Mouse (Mus musculus) adrenal gland, postnatal 10 days (tissue): ENCODE data around the gene Tcl1b5. TPM values are rescaled to one million over a fixed set of nuclear protein-coding genes. Genes with fewer than 3 reads are reported as not detected.
"Not testable (repeated sequence)": the region's sequence is repeated elsewhere in the genome, so short reads cannot be mapped to it uniquely, and the experiment has no call there.

ENCODE experiments used
- DNase-seq: peaks from one replicate; pipeline ENCODE4 v3.0.0; 2021; ENCODE audit warnings: mixed read lengths
- long read RNA-seq, 2 experiments: library from polyadenylated mRNA; stranded (forward); transcript quantifications; one replicate each; pipeline ENCODE4 v2.0.0; 2021
- total RNA-seq, 2 experiments: library from RNA; stranded (reverse); gene quantifications; 2 replicates each; pipeline ENCODE4 v1.2.3; 2021

Tcl1b5 gene
- total RNA-seq: not detected
- long read RNA-seq, experiment 1: 0 reads
- long read RNA-seq, experiment 2: 0 reads

- DNase-seq: not testable (repeated sequence)
These were observed at the start of gene Tcl1b5 for GRCm38 (mm10) chr12:105176044-105176443. Tcl1b5 (plus strand) TSS chr12:105176344.

DNA sequence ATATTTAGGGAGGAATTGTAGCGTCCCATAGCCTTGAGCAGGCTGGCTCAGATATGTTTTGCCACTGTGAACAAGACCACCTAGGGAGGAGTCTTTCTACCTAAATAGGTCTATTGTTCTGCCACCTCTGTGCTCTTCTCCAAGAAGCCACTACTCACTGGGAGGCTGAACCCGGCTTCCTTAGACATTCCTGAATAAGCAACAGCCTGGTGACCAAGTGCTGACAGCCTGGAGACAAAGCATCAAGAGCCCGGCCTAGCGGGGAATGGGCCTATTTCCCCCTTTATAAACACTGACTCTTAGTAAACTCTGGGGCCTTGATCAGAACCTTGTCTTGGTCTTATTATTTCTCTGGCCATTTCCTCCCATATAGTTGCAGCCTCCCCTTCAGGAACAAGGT is 49.6 kb upstream of the Tcl1b5 start:
- DNase-seq: no peak

DNA sequence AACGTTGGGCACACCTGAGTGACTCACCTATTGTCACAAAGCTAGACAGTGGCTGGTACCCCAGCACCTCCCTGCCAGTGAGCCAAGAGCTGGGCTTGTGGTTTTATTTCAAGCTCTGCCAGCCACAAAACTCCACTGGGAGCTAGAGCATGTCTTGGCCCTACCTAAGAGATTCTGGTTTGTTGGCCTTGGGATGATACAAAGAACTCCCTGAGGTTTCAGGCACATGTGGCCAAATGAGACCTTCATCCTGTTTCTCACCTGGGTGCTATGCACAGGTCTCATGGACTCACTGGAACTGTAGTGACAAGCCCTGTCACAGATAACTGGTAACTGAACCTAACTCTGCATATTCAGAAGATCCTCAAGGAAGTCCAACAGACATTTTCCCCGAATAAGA is 48.5 kb upstream of the Tcl1b5 start:
- DNase-seq: no peak

DNA sequence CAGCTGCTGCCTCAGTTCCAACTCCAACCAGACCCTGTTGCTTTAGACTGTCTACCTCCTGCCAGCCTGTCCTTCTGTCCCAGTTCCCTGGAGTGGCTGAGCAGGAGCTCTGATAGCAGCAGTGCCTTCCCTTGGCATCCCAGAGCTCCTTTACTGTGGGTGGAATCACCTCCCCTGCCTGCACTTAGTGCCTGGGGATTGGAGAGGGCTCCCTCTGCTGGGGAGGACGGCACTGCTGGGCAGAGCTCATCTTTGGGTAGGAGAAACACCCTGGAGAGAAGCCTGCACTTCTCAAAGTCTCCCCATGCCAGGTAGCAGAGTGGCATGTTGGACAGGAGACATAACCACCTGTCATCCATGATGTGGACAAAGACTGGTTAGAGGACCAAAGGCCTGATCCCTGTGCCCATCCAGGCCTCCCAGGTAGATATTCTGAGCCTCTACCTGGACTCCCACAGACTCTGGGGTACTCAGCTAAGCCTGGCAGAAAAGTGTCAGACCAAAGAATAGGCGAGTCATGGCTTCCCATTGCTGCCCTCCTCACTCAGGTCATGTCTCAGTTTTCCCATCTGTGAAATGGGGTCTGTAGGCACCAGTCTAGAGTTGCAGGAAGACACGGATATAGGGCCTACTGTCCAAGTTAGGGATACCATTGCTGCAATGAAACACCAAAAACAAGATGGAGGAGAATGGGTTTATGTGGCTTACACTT is 46.5 kb upstream of the Tcl1b5 start:
- not testable (repeated sequence) for DNase-seq

- DNase-seq: not testable (repeated sequence)
These were observed 42.0 kb upstream of the Tcl1b5 start for GRCm38 (mm10) chr12:105134167-105134566.

- not testable (repeated sequence) for DNase-seq
These were observed 41.3 kb upstream of the Tcl1b5 start for GRCm38 (mm10) chr12:105134826-105135225.

DNA sequence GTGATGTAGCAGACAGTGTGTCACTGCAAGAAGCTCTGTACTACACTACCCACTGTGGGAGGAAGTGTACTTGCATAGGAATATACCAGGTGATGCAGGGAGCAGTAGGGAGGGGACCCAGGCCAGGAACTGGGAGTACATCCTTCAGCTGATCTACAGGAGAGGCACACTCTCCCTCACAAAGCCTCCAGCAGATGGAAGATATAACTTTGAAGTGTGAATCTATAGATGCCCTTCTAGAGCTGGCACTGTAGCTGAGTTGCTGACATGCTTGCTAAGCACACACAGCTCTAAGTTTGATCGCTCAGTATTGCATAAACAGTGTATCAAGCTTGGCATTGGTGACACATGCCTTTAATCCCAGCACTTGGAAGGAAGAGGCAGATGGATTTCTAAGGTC is 38.4 kb upstream of the Tcl1b5 start:
- DNase-seq: not testable (repeated sequence)

DNA sequence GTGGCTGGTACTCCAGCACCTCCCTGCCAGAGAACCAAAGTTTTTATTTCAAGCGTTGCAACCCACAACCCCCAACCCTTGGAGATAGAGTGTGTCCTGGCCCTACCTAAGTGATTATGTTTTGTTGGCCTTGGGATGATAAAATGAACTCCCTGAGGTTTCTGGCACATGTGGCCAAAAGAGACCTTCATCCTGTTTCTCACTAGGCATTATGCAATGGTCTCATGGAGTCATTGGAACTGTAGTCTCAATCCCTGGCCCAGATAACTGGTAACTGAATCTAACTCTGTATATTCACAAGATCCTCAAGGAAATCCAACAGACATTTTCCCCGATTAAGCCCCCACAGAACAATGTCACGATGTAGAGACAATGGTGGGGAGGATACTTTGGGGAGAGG is 33.0 kb upstream of the Tcl1b5 start:
- DNase-seq: no peak

GRCm38 (mm10) chr12:105144928-105145327 is 31.2 kb upstream of the Tcl1b5 start:
- not testable (repeated sequence) for DNase-seq

DNA sequence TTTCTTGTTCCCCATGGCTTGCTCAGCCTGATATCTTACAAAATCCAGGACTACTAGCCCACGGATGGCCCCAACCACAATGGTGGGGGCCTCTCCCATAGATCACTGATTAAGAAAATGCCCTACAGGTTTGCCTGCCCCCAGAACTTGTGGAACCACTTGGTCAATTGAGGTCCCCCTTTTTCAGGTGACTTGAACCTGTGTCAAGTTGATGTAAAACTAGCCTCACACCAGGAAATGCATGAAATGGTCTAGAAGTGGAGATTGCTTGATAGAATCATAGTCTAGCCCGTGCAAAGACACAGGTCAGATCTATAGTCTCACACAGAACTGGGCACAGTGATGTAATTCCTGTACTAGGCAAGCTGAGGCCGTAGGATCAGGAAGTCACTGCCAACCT is 30.4 kb upstream of the Tcl1b5 start, which contains the start of gene Tcl1b2:
Gene Tcl1b2 (plus strand): TSS at position 301 of the 400 bp plus-strand sequence.
- no peak for DNase-seq

DNA sequence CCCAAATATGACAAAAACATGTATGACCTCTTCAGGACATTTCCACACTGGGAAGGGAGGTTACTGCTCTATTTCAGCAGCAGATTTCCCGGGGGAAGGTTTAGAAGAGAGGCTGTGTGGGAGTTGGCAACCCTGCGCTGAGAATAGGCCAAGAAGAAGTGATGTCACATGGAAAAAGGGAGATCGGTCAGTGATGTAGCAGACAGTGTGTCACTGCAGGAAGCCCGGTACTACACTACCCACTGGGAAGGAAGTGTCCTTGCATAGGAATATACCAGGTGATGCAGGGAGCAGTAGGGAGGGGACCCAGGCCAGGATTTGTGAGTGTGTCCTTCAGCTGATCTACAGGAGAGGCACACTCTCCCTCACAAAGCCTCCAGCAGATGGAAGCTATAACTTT is 20.9 kb upstream of the Tcl1b5 start:
- DNase-seq: peak; percentile 11

DNA sequence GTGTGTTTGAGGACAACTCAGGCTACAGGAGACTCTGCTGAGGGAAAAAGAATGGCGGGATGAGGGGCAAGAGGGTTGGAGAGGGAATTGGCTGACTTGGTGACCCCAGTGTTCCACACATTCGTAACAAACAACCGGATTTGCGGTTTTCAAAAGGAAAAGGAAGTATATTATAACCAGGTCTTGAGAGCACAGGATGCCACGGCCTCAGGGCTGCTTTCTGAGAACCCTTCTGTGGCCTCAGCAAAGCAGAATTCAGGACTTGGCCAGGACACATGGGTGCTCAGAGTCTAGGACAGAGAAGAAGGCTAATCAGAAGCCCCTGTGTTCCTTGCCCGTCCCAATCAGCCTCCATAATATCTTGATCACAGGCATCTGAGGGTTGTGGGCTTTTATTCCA is 17.3 kb upstream of the Tcl1b5 start:
- no peak for DNase-seq

DNA sequence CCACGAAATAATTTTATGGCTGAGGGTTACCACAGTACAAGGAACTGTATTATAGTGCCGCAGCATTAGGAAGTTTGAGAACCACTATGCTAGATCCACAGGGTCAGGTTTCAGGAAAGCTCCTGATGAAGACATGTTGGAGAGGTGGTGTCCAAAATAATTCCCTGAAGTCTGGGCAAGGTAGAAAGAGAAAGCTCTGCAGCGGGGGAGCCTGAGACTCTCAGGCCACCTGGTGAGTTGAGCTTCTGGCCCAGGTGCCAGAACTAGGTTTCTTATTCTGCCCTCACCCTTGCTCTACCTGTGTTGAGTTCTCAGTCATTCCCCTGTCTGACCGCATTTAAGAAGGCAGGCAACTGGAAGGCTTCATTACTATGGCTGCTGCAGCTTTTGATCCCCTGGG is 16.8 kb upstream of the Tcl1b5 start, which contains the start of gene Tcl1b1:
Gene Tcl1b1 (plus strand): TSS at position 301 of the 400 bp plus-strand sequence.
- DNase-seq: no peak

DNA sequence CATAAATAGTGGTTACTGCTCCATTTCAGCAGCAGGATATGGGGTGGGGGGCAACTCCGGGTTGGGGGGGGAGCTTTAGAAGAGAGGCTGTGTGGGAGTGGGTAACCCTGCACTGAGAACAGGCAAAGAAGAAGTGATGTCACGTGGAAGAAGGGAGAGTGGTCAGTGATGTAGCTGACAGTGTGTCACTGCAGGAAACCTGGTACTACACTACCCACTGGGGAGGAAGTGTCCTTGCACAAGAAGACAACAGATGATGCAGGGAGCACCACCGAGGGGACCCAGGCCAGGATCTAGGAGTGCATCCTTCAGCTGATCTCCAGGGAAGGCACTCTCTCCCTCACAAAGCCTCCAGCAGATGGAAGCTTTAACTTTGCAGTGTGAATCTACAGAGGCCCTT is 9.4 kb upstream of the Tcl1b5 start:
- DNase-seq: no peak

GRCm38 (mm10) chr12:105173366-105173765 is 2.8 kb upstream of the Tcl1b5 start:
- DNase-seq: no peak

DNA sequence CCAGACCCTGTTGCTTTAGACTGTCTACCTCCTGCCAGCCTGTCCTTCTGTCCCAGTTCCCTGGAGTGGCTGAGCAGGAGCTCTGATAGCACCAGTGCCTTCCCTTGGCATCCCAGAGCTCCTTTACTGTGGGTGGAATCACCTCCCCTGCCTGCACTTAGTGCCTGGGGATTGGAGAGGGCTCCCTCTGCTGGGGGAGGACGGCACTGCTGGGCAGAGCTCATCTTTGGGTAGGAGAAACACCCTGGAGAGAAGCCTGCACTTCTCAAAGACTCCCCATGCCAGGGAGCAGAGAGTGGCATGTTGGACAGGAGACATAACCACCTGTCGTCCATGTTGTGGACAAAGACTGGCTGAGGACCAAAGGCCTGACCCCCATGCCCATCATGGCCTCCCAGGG is 1.8 kb upstream of the Tcl1b5 start:
- peak; percentile 90 for DNase-seq

GRCm38 (mm10) chr12:105181040-105181644 is 5.0 kb downstream of the Tcl1b5 start:
- DNase-seq: not testable (repeated sequence)

DNA sequence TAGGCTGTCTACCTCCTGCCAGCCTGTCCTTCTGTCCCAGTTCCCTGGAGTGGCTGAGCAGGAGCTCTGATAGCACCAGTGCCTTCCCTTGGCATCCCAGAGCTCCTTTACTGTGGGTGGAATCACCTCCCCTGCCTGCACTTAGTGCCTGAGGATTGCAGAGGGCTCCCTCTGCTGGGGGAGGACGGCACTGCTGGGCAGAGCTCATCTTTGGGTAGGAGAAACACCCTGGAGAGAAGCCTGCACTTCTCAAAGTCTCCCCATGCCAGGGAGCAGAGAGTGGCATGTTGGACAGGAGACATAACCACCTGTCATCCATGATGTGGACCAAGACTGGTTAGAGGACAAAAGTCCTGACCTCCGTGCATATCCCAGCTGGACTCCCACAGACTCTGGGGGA is 12.8 kb downstream of the Tcl1b5 start:
- peak; percentile 37 for DNase-seq

DNA sequence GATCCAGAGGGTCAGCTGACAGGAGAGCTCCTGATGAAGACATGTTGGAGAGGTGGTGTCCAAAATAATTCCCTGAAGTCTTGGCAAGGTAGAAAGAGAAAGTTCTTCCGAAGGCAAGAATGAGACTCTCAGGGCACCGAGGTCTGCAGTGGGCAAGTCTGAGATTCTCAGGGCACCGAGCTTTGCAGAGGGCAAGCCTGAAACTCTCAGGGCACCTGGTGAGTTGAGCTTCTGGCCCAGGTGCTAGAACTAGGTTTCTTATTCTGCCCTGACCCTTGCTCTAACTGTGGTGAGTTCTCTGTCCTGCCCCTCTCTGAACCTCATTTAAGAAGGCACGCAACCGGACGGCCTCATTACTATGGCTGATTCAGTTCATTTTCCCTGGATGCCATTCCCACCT is 14.6 kb downstream of the Tcl1b5 start, which contains the start of gene Tcl1b3:
Gene Tcl1b3 (plus strand): TSS at position 301 of the 400 bp plus-strand sequence.
- not testable (repeated sequence) for DNase-seq

DNA sequence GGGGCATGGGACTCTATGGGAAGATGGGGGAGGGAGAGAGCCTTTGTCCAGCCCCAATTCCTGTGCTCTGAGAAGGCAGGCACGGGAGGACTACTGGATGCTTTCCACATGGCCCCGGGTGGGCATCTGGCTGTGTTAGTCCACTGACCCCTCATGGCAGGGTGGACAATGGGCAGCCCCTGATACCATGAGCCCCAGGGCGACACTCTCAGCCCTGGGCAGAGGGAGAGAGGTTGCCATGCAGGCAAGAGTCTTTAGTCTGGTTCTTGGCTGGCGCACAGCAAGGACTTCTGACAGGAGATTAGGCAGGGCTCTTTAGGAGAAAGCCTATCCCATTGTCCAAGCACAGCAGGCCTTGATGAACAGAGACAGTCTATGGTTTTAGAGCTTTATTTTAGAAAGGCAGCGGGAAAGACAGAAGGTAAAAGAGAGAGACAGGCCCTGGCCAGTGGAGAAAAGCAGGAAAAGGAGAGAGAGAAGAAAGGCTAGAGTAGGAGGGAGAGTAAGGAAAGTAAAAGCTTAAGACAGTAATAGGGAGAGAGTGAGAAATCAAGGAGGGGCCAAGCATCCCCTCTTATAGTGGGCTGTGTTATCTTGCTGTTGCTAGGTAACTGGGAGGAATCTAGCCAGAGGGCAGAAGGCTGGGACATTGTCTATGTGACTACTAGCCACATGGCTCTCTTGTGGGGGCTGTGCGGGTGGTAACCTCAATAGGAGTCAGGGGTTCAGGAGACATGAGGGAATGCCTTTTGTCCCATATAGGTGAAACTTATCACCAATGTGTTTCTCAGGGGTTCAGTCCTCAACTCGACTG is 23.7 kb downstream of the Tcl1b5 start:
- DNase-seq: not testable (repeated sequence)

- not testable (repeated sequence) for DNase-seq
These were observed 25.5 kb downstream of the Tcl1b5 start, which contains the start of gene Tcl1b4 for GRCm38 (mm10) chr12:105201657-105202056. Tcl1b4 (plus strand) TSS chr12:105201957.

DNA sequence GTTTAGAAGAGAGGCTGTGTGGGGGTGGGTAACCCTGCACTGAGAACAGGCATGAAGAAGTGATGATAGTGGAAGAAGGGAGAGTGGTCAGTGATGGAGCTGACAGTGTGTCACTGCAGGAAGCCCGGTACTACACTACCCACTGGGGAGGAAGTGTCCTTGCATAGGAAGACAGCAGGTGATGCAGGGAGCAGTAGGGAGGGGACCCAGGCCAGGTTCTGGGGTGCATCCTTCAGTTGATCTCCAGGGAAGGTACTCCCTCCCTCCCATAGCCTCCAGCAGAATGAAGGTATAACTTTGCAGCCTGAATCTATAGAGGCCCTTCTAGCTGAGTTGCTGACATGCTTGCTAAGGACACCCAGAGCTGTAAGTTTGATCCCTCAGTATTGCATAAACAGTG is 30.9 kb downstream of the Tcl1b5 start:
- no peak for DNase-seq

- no peak for DNase-seq
These were observed 32.3 kb downstream of the Tcl1b5 start for GRCm38 (mm10) chr12:105208441-105208840.
